Mouse (Mus musculus): ENCODE measurements around the gene Vmn1r206.
"Not testable (repeated sequence)": the region's sequence is repeated elsewhere in the genome, so short reads cannot be mapped to it uniquely, and the experiment has no call there.

Gene Vmn1r206

DNA sequence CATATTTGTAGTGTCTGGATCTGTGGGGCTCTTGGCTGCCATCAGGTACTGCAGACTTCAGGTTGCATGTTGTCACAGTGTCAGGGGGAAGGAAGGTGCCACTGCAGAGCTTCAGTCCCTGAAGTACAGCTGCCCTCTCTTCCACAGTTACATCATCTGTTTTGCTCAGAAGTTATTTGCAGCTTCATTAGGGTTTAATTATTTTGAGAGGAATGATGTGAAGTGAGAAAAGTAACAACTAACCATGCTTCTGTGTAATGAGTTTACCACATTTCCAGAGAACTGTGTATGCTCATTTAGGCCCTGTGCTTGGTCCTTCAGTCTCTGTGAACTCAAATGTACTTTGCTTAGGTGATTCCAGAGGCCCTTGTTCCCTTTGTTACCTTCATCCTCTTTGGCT lies at the start of gene Vmn1r206:
Gene Vmn1r206 (minus strand): TSS at position 101 of the 400 bp plus-strand sequence.
- DNase-seq = not testable (repeated sequence)

DNA sequence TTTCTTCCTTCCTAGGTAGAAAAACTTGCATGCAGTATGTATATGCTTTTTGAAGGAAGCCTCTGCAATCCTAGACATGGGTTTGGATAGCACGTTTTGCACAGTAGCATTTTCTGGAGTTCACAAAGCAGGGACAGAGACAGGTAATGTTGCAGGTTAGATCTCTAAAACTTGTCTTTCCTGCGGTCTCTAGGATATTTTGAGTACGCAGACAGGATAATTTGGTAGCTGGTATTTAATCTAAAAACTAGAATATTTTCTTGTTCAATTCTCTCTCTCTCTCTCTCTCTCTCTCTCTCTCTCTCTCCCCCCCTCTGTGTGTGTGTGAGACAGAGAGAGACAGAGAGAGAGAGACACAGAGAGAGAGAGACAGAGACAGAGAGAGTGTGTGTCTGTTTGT lies 31.2 kb downstream of the Vmn1r206 start, which contains the start of gene Vmn1r205:
Gene Vmn1r205 (minus strand): TSS at position 101 of the 400 bp plus-strand sequence.
- no peak for DNase-seq

DNA sequence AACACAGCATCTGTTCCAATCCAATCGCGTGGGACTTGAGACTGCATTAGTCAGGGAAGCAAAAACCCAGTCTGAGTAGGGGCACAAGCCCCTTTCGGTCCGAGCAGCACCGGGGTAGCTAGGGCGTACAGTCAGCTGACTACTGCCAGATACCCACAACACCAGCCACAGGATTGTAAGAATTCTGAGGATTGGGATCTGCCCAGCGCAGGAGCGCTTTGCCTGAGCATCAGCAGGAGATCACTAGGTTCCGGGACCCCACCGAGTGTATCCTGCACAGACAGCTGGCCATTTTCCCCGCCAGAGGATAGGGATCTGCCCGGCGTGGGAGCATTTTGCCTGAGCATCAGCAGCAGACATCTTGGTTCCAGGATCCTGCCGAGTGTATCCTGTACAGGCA lies 40.7 kb downstream of the Vmn1r206 start:
- not testable (repeated sequence) for DNase-seq

DNA sequence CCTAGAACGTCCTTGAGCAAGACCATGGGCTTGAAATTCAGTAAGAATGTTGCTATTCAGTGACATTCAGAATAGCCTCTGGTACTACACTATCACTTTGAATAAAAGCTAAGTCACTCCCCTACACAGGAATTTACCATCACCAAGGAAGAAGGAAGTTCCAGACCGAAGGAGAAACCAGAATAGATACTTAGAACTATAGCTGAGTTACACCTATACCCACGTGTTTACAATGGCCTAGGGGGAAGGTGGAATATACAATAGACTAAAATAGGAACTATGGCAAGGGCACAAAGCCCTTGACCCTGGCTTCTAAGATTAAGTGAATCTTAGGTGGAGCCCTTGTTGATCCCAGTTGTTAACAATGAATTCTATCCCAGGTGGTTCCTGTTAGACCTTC lies 49.1 kb downstream of the Vmn1r206 start:
- DNase-seq = not testable (repeated sequence)

Measured in right cerebral cortex, postnatal 4 days (tissue).